Mouse (Mus musculus): ENCODE data around the gene Egflam. TPM values are rescaled to one million over a fixed set of nuclear protein-coding genes. Genes with fewer than 3 reads are reported as not detected.
A peak's percentile ranks its signal among the peaks of the same experiment; 100 is the strongest.

Gene Egflam
- polyA plus RNA-seq, 1 experiment from 2014 or later = 1.4 TPM

GRCm38 (mm10) chr15:7192582-7192981 lies 205.6 kb downstream of the Egflam start:
- Histone ChIP-seq H3K4me1 (no peaks in the 10 kb centered on the region), H3K27ac (no peak overlapping the region), H3K9me3 (replicated peaks) (no peaks in the 10 kb centered on the region), H3K9ac (no peak overlapping the region), H3K27me3 (replicated peaks) (no peaks in the 10 kb centered on the region), H3K4me2 (no peak overlapping the region), H3K36me3 (peaks cover 22% of the 10 kb centered on the region; the same call in 1 of the 2 replicates), H3K4me3 (no peak overlapping the region)
- ATAC-seq = no peak
- 66% methylated on average over 2 of the region's 2 CpGs for WGBS (ENCODE audit: insufficient replicate concordance)

DNA sequence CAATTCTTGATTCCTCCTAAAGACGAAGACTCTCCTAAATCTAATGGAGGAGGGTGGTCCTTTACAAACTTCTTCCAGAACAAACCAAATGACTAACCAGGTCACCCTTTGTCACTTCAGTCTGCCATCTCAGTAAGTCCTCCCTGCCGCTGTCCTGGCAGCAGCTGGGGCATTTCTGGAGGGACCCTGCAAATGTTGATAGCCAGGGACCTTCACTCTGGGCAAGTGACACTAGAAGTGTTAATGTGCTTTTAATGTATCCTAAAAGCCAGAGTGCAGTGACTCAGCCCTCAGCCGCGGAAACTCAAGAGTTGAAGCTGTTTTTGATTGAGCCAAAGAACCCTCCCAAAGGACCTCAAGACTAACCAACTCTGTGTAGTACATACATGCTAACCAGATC lies 207.1 kb downstream of the Egflam start:
- ATAC-seq = no peak
- 74% methylated on average over 4 of the region's 4 CpGs for WGBS (ENCODE audit: insufficient replicate concordance)
- Histone ChIP-seq H3K4me3 (no peak overlapping the region), H3K27me3 (replicated peaks) (no peaks in the 10 kb centered on the region), H3K9ac (no peak overlapping the region), H3K36me3 (peaks cover 34% of the 10 kb centered on the region), H3K4me2 (no peak overlapping the region), H3K4me1 (no peaks in the 10 kb centered on the region), H3K27ac (no peak overlapping the region), H3K9me3 (replicated peaks) (no peaks in the 10 kb centered on the region)

DNA sequence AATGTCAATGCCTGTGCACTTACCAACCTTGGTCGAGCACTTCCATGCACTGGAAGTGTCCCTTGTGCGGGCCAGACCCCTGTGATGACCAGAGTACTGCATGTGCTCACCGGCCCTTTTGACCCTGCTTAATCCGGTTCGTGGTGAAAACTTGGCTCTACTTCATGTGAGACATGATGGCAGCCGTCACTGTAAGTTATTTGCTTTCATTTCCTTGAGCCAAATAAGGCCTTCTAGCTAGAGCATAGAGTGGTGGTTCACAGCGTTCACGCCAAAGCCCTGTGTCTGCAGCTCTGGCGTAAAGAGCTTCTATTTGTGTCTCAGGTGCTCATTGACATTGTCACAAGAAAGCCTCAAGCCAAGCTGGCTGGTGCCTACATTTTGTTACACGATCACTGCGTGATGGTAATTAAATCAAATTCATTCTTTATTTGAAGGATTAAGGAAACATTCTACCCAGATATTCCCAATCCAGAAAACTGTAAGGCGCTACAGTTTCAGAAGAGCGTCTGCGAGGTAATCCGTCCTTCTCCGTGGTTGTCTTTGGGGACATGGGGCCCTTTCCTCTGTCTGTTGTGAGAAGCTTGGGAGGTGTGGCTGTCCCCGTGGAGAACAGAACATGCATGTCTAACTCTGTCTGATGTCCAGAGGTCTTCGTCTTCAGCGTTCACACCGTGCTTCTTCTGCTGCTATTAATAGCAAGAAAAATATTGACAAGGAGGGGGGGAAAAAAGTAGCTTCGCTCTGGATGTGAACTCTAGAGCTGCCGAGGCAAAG lies 208.3 kb downstream of the Egflam start:
- Histone ChIP-seq H3K4me3 (no peak overlapping the region), H3K4me2 (no peak overlapping the region), H3K36me3 (peaks cover 45% of the 10 kb centered on the region), H3K9me3 (replicated peaks) (no peaks in the 10 kb centered on the region), H3K27ac (no peak overlapping the region), H3K9ac (no peak overlapping the region), H3K27me3 (replicated peaks) (no peaks in the 10 kb centered on the region), H3K4me1 (no peaks in the 10 kb centered on the region)
- 81% methylated on average over 22 of the region's 22 CpGs for WGBS (ENCODE audit: insufficient replicate concordance)
- no peak for ATAC-seq

DNA sequence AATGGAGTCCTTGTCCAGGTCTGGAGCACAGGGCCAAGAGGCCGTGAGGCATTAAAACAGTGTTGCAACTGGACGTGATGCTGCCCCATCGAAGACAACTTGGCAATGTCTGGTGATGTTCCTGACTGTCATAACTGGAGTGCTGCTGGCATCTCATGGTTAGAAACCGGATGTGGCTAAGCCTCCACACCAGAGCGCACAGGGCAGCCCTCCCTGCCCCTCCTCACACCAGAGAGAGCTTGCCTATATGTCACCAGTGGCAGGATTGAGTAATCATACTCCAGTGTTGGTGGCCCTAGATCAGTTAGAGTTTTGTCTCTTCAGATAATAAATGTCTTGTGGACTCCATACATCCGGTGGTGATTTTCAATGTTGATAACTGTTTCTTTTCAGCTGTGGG lies 210.5 kb downstream of the Egflam start:
- H3K4me2 ChIP-seq = no peak overlapping the region
- H3K27ac ChIP-seq = no peak overlapping the region
- WGBS (ENCODE audit: insufficient replicate concordance) = 60% methylated on average over 6 of the region's 6 CpGs
- no peak overlapping the region for H3K9ac ChIP-seq
- no peaks in the 10 kb centered on the region for H3K9me3 ChIP-seq (replicated peaks)
- H3K4me3 ChIP-seq = no peak overlapping the region
- ATAC-seq = no peak
- no peaks in the 10 kb centered on the region for H3K27me3 ChIP-seq (replicated peaks)
- H3K36me3 ChIP-seq = peaks cover 59% of the 10 kb centered on the region
- H3K4me1 ChIP-seq = no peaks in the 10 kb centered on the region

- H3K9me3 ChIP-seq (replicated peaks) = no peaks in the 10 kb centered on the region
- H3K36me3 ChIP-seq = peaks cover 55% of the 10 kb centered on the region
- no peak overlapping the region for H3K9ac ChIP-seq
- H3K4me1 ChIP-seq = no peaks in the 10 kb centered on the region
- H3K27ac ChIP-seq = no peak overlapping the region
- H3K4me3 ChIP-seq = no peak overlapping the region
- no peaks in the 10 kb centered on the region for H3K27me3 ChIP-seq (replicated peaks)
- 61% methylated on average over 6 of the region's 6 CpGs for WGBS (ENCODE audit: insufficient replicate concordance)
- no peak overlapping the region for H3K4me2 ChIP-seq
- no peak for ATAC-seq
These were observed 217.6 kb downstream of the Egflam start for GRCm38 (mm10) chr15:7180576-7180975.

DNA sequence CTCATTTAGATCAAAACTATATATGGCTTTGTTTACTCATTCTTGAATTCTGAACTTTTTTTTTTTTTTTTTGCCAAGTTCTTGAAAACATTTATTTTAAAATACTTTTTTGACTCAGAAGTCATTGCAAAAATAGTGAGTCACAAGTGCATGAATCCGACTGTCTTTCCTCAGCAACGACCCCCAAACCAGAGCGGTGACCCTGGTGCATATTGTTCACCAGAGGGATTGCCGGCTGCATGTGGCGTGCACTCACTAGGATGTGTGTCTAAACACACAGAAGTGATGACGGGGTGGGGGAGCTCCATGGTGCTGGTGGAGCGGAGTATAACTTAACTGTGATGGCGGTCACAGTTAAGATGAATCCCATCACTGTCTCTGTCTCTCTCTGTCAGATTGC lies 224.4 kb downstream of the Egflam start:
- WGBS (ENCODE audit: insufficient replicate concordance) = 81% methylated on average over 8 of the region's 8 CpGs
- Histone ChIP-seq H3K9me3 (replicated peaks) (no peaks in the 10 kb centered on the region), H3K4me2 (no peak overlapping the region), H3K4me3 (no peak overlapping the region), H3K27ac (no peak overlapping the region), H3K36me3 (peaks cover 19% of the 10 kb centered on the region), H3K27me3 (replicated peaks) (no peaks in the 10 kb centered on the region), H3K9ac (no peak overlapping the region), H3K4me1 (no peaks in the 10 kb centered on the region)
- ATAC-seq = no peak

DNA sequence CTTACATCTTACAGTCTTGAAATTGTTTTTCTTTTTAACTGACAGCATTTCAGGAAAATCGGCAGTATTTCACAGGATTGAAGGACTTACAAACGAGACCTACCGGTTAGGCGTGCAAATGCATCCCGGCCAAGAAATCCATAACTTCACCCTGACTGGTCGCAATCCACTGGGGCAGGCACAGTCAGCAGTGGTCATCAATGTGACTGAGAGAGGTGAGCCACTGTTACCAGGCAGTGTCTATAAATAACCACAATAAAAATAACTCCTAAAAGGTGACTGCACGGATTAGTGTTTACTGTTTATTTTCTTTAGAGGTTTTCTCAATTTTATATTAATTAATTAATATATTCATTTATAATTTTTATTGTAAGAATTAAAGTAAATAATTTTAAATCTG lies 224.8 kb downstream of the Egflam start:
- Histone ChIP-seq H3K27me3 (replicated peaks) (no peaks in the 10 kb centered on the region), H3K4me1 (no peaks in the 10 kb centered on the region), H3K9me3 (replicated peaks) (no peaks in the 10 kb centered on the region), H3K36me3 (peaks cover 19% of the 10 kb centered on the region), H3K27ac (no peak overlapping the region), H3K4me3 (no peak overlapping the region), H3K9ac (no peak overlapping the region), H3K4me2 (no peak overlapping the region)
- 82% methylated on average over 7 of the region's 7 CpGs for WGBS (ENCODE audit: insufficient replicate concordance)
- no peak for ATAC-seq

DNA sequence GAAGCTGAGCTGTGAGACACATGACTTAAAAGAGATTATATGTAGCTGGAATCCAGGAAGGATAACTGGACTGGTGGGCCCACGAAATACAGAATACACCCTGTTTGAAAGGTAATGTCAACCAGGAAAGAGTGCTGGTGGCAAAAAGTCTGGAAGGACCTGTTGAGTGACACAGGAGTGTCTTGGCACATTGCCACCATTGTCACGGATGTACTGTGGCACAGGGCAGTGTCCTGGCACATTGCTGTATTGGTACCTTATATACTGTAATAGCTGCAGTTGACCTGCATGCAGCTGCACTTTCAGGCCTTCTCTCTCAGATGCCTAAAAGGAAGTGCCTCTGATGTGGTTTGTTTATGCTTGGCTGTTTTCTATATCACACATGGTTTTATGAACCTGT lies 225.3 kb downstream of the Egflam start:
- H3K27ac ChIP-seq = no peak overlapping the region
- no peak overlapping the region for H3K4me2 ChIP-seq
- H3K9ac ChIP-seq = no peak overlapping the region
- H3K36me3 ChIP-seq = peaks cover 16% of the 10 kb centered on the region
- no peaks in the 10 kb centered on the region for H3K9me3 ChIP-seq (replicated peaks)
- no peaks in the 10 kb centered on the region for H3K4me1 ChIP-seq
- ATAC-seq = no peak
- H3K4me3 ChIP-seq = no peak overlapping the region
- WGBS (ENCODE audit: insufficient replicate concordance) = 54% methylated on average over 2 of the region's 2 CpGs
- H3K27me3 ChIP-seq (replicated peaks) = no peaks in the 10 kb centered on the region

DNA sequence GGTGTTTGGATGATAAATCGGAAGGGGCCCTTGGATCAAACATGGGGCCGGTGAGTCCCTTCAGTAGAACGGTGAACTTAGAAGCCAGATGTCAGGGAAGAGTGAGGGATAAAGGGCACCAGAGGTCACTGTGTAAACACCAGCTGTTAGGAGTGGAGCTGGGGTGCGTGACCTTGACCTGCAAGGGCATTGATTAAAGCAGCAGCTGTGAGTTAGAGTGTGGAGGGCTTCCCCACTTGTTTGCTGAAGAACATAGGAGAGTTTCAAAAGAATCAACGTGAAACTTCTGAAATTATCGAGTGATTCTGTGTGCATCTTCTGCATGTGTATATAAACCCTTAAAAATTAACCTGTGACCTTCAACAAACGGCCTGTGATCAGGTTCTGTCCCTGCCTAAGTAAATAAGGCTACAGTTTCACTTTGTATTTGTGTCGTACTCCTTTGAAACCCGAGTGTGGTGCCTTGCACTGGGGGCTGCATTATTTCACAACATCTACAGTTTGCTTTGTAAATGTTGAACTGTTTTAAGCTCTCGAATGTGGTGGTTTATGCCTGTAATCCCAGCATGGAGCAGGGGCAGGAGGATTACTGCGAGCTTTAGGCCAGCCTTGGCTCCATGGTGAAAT lies 230.2 kb downstream of the Egflam start:
- Histone ChIP-seq H3K36me3 (peaks cover 17% of the 10 kb centered on the region), H3K27me3 (replicated peaks) (no peaks in the 10 kb centered on the region; the same call in 1 of the 2 replicates), H3K4me2 (no peak overlapping the region), H3K9me3 (replicated peaks) (no peaks in the 10 kb centered on the region), H3K27ac (0 out of 2 replicates have a peak overlapping the region, but pooled peaks have one; percentile 8), H3K4me1 (no peaks in the 10 kb centered on the region), H3K9ac (no peak overlapping the region), H3K4me3 (no peak overlapping the region)
- peak; percentile 77 for ATAC-seq
- 57% methylated on average over 11 of the region's 11 CpGs for WGBS (ENCODE audit: insufficient replicate concordance)

- no peaks in the 10 kb centered on the region; the same call in 1 of the 2 replicates for H3K27me3 ChIP-seq (replicated peaks)
- H3K9me3 ChIP-seq (replicated peaks) = no peaks in the 10 kb centered on the region
- 0 out of 2 replicates have a peak overlapping the region, but pooled peaks have one; percentile 8 for H3K27ac ChIP-seq
- peaks cover 17% of the 10 kb centered on the region for H3K36me3 ChIP-seq
- H3K9ac ChIP-seq = no peak overlapping the region
- WGBS (ENCODE audit: insufficient replicate concordance) = 65% methylated on average over 10 of the region's 10 CpGs
- H3K4me2 ChIP-seq = no peak overlapping the region
- H3K4me3 ChIP-seq = no peak overlapping the region
- peak; percentile 67 for ATAC-seq
- H3K4me1 ChIP-seq = no peaks in the 10 kb centered on the region
These were observed 230.8 kb downstream of the Egflam start for GRCm38 (mm10) chr15:7167238-7167905.

DNA sequence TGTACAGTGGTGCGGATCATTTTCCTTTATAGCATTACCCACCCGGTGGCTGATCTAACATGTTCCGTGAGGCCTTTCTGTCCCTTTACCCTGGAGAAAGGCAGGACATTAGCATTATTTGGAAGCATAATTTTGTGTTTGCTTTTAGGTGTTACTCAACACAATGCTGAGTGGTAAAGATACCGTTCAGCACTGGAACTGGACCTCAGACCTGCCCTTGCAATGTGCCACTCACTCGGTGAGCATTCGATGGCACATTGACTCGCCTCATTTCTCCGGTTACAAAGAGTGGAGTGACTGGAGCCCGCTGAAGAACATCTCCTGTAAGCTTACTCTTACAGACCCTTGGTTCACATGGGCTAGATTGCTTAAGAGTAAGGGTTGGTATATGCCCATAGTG lies 231.5 kb downstream of the Egflam start:
- peak; percentile 17; the same call in 1 of the 2 replicates for ATAC-seq
- H3K4me1 ChIP-seq = no peaks in the 10 kb centered on the region
- peaks cover 17% of the 10 kb centered on the region for H3K36me3 ChIP-seq

DNA sequence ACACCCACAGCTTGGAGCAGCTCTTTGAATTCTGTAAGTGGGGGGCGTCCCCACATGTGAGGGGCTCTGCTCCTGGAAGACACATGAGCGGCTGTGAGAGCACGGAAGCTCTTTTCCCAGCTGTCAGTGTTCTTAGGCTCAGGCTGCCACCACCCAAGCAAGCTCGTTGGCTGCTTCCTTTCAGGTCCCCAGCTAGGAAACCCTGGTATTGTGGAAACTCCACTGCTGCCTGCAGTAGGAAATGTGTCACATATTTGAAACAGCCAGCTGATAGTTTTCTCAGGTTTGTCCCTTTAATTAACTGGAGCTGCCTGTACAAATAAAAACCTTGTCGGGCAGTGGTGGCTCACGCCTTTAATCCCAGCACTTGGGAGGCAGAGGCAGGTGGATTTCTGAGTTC lies 234.3 kb downstream of the Egflam start:
- no peak for ATAC-seq
- Histone ChIP-seq H3K27me3 (replicated peaks) (no peaks in the 10 kb centered on the region; the same call in 1 of the 2 replicates), H3K9me3 (replicated peaks) (no peaks in the 10 kb centered on the region), H3K4me2 (no peak overlapping the region), H3K4me3 (no peak overlapping the region), H3K9ac (no peak overlapping the region), H3K36me3 (peaks cover 23% of the 10 kb centered on the region), H3K4me1 (no peaks in the 10 kb centered on the region), H3K27ac (no peak overlapping the region)
- 73% methylated on average over 6 of the region's 6 CpGs for WGBS (ENCODE audit: insufficient replicate concordance)

More for the DNA sequence above, 231.5 kb downstream of the Egflam start:
- Histone ChIP-seq H3K9ac (no peak overlapping the region), H3K4me2 (no peak overlapping the region), H3K9me3 (replicated peaks) (no peaks in the 10 kb centered on the region), H3K4me3 (no peak overlapping the region), H3K27ac (no peak overlapping the region), H3K27me3 (replicated peaks) (no peaks in the 10 kb centered on the region; the same call in 1 of the 2 replicates)
- WGBS (ENCODE audit: insufficient replicate concordance) = 81% methylated on average over 9 of the region's 9 CpGs

All from liver, embryonic 12.5 days (tissue).